Mouse (Mus musculus) liver, adult 2 months (tissue): ENCODE data around the gene Unk. TPM values are rescaled to one million over a fixed set of nuclear protein-coding genes. Genes with fewer than 3 reads are reported as not detected.

Experiments
- DNase-seq: peaks from one replicate; pipeline ENCODE4 v3.0.0-alpha.2; 2011; ENCODE audit warnings: low read depth, low spot score; ENCODE audit errors: extremely low read depth
- H3K27ac ChIP-seq: fragments of 200-500 bp; replicated peaks from 2 replicates; pipeline ENCODE4 v1.5.1; 2012; ENCODE audit warnings: low read depth, mild to moderate bottlenecking, control low read depth, inconsistent platforms, low read length; ENCODE audit not compliant: insufficient read depth
- H3K27me3 ChIP-seq: fragments of 200-500 bp; 2 replicates; pipeline ENCODE4 v1.6.1; 2012; ENCODE audit warnings: mild to moderate bottlenecking, moderate library complexity, low read length, inconsistent platforms; ENCODE audit not compliant: control insufficient read depth, insufficient read depth
- H3K36me3 ChIP-seq: fragments of 200-500 bp; 2 replicates; pipeline ENCODE4 v1.6.1; 2012; ENCODE audit warnings: low read length, inconsistent platforms; ENCODE audit not compliant: control insufficient read depth, insufficient read depth
- H3K4me1 ChIP-seq: fragments of 200-500 bp; 2 replicates; pipeline ENCODE4 v1.6.1; 2011; ENCODE audit warnings: low read length; ENCODE audit not compliant: control insufficient read depth, insufficient read depth
- H3K4me3 ChIP-seq: fragments of 200-500 bp; 2 replicates; pipeline ENCODE4 v1.5.1; 2011; ENCODE audit warnings: low read depth, mild to moderate bottlenecking, control low read depth, low read length, moderate library complexity; ENCODE audit not compliant: insufficient read depth
- H3K79me2 ChIP-seq: fragments of 200-500 bp; 2 replicates; pipeline ENCODE4 v1.6.1; 2012; ENCODE audit warnings: inconsistent platforms, mild to moderate bottlenecking, low read length, moderate library complexity; ENCODE audit not compliant: control insufficient read depth, insufficient read depth
- H3K9ac ChIP-seq: fragments of 200-500 bp; 2 replicates; pipeline ENCODE4 v1.6.1; 2012; ENCODE audit warnings: low read depth, mild to moderate bottlenecking, control low read depth, inconsistent platforms, low read length
- CTCF ChIP-seq: fragments of 200-500 bp; IDR thresholded peaks from 2 replicates; pipeline ENCODE4 v1.5.1; 2011; ENCODE audit warnings: low read depth, low read length, control low read depth
- POLR2A ChIP-seq: fragments of 200-500 bp; IDR thresholded peaks from 2 replicates; pipeline ENCODE4 v1.6.1; 2011; ENCODE audit warnings: low read length, control low read depth; ENCODE audit not compliant: insufficient read depth; ENCODE audit errors: extremely low read depth
- WGBS: fragments of 180-500 bp; shearing (Covaris S2); methylation state at CpG from one replicate; pipeline ENCODE4 v1.1.7; 2018; 5-methylcytosine and 5-hydroxymethylcytosine counted together
- polyA plus RNA-seq: library from polyadenylated mRNA; depleted of rRNA; stranded (reverse); fragments of >200 nt; gene quantifications from 2 replicates; pipeline ENCODE4 v1.2.3, GENCODE M21; 2012; rRNA removed
- total RNA-seq: library from RNA; depleted of rRNA; stranded (reverse); fragments of >200 nt; gene quantifications from 2 replicates; pipeline ENCODE4 v1.2.3, GENCODE M21; 2014; rRNA removed

Gene Unk
- total and polyA plus RNA-seq, 2 experiments = 4.3 to 13.8 TPM

GRCm38 (mm10) chr11:116110540-116110939 is 80.4 kb downstream of the Unk start:
- peak overlapping the region; percentile 95 for H3K9ac ChIP-seq
- peaks cover 15% of the 10 kb centered on the region; the same call in 1 of the 2 replicates for H3K4me1 ChIP-seq
- TF ChIP-seq CTCF (no peak), POLR2A (no peak)
- H3K27ac ChIP-seq = peak overlapping the region; percentile 78
- peak overlapping the region; percentile 87 for H3K4me3 ChIP-seq
- peak; percentile 55 for DNase-seq
- no peaks in the 10 kb centered on the region for H3K36me3 ChIP-seq
- WGBS = 44% methylated on average over 10 of the region's 10 CpGs
- no peaks in the 10 kb centered on the region for H3K27me3 ChIP-seq
- peaks cover 2% of the 10 kb centered on the region; the same call in 1 of the 2 replicates for H3K79me2 ChIP-seq

Other genes with a start within 250 kb of the Unk start
- 2.9 and 3.8 TPM in 2 replicates for gene Caskin2, start 216.7 kb upstream of the Unk start, total RNA-seq
- gene Caskin2, start 216.7 kb upstream of the Unk start, polyA plus RNA-seq = 8.9 and 9.7 TPM in 2 replicates
- gene Tsen54, start 215.6 kb upstream of the Unk start, total RNA-seq = 4.0 and 5.8 TPM in 2 replicates
- 11.2 and 15.6 TPM in 2 replicates for gene Tsen54, start 215.6 kb upstream of the Unk start, polyA plus RNA-seq
- 15.8 and 17.2 TPM in 2 replicates for gene Llgl2, start 206.3 kb upstream of the Unk start, total RNA-seq
- 46.8 and 52.7 TPM in 2 replicates for gene Llgl2, start 206.3 kb upstream of the Unk start, polyA plus RNA-seq
- 0.07 and 0.28 TPM in 2 replicates for gene Myo15b, start 171.9 kb upstream of the Unk start, total RNA-seq
- gene Myo15b, start 171.9 kb upstream of the Unk start, polyA plus RNA-seq = 0.51 and 0.56 TPM in 2 replicates
- 0.13 TPM in 1 of 2 replicates, not detected in the other for gene Smim5, start 130.4 kb upstream of the Unk start, total RNA-seq
- 0.14 and 0.38 TPM in 2 replicates for gene Smim5, start 130.4 kb upstream of the Unk start, polyA plus RNA-seq
- gene Smim6, start 118.3 kb upstream of the Unk start, total RNA-seq = 0.54 and 0.55 TPM in 2 replicates
- gene Smim6, start 118.3 kb upstream of the Unk start, polyA plus RNA-seq = 0.38 and 0.71 TPM in 2 replicates
- gene Sap30bp, start 97.0 kb upstream of the Unk start, total RNA-seq = 12.8 and 16.0 TPM in 2 replicates
- 11.2 and 12.7 TPM in 2 replicates for gene Sap30bp, start 97.0 kb upstream of the Unk start, polyA plus RNA-seq
- gene Recql5, start 96.8 kb upstream of the Unk start, total RNA-seq = 6.0 and 8.2 TPM in 2 replicates
- 10.0 and 12.3 TPM in 2 replicates for gene Recql5, start 96.8 kb upstream of the Unk start, polyA plus RNA-seq
- 0.34 and 0.65 TPM in 2 replicates for gene Itgb4, start 55.6 kb upstream of the Unk start, total RNA-seq
- gene Itgb4, start 55.6 kb upstream of the Unk start, polyA plus RNA-seq = 0.18 and 0.25 TPM in 2 replicates
- gene Galk1, start 17.6 kb upstream of the Unk start, total RNA-seq = 49.5 and 53.0 TPM in 2 replicates
- gene Galk1, start 17.6 kb upstream of the Unk start, polyA plus RNA-seq = 74.7 and 79.6 TPM in 2 replicates
- 116 and 163 TPM in 2 replicates for gene H3f3b, start 2.4 kb upstream of the Unk start, total RNA-seq
- gene H3f3b, start 2.4 kb upstream of the Unk start, polyA plus RNA-seq = 56.2 and 59.9 TPM in 2 replicates
- gene Unc13d, start 47.6 kb downstream of the Unk start, total RNA-seq = 0.37 and 0.87 TPM in 2 replicates
- 0.54 and 1.4 TPM in 2 replicates for gene Unc13d, start 47.6 kb downstream of the Unk start, polyA plus RNA-seq
- gene Wbp2, start 56.7 kb downstream of the Unk start, total RNA-seq = 14.8 and 24.8 TPM in 2 replicates
- gene Wbp2, start 56.7 kb downstream of the Unk start, polyA plus RNA-seq = 166 and 179 TPM in 2 replicates
- 2.9 and 6.6 TPM in 2 replicates for gene Trim47, start 96.9 kb downstream of the Unk start, total RNA-seq
- 4.2 and 4.6 TPM in 2 replicates for gene Trim47, start 96.9 kb downstream of the Unk start, polyA plus RNA-seq
- 3.9 and 5.8 TPM in 2 replicates for gene Trim65, start 100.8 kb downstream of the Unk start, total RNA-seq
- 7.7 and 8.3 TPM in 2 replicates for gene Trim65, start 100.8 kb downstream of the Unk start, polyA plus RNA-seq
- gene Mrpl38, start 108.5 kb downstream of the Unk start, total RNA-seq = 26.4 and 40.2 TPM in 2 replicates
- 63.7 and 77.7 TPM in 2 replicates for gene Mrpl38, start 108.5 kb downstream of the Unk start, polyA plus RNA-seq
- 5.6 and 9.0 TPM in 2 replicates for gene Fbf1, start 137.8 kb downstream of the Unk start, total RNA-seq
- gene Fbf1, start 137.8 kb downstream of the Unk start, polyA plus RNA-seq = 3.6 and 4.5 TPM in 2 replicates
- 3.0 and 5.3 TPM in 2 replicates for gene Ten1, start 168.5 kb downstream of the Unk start, total RNA-seq
- 2.3 and 3.0 TPM in 2 replicates for gene Ten1, start 168.5 kb downstream of the Unk start, polyA plus RNA-seq
- 994 and 1,028 TPM in 2 replicates for gene Acox1, start 168.7 kb downstream of the Unk start, total RNA-seq
- gene Acox1, start 168.7 kb downstream of the Unk start, polyA plus RNA-seq = 683 and 720 TPM in 2 replicates
- gene Evpl, start 207.8 kb downstream of the Unk start, total RNA-seq = 0.07 and 0.18 TPM in 2 replicates
- 0.12 and 0.16 TPM in 2 replicates for gene Evpl, start 207.8 kb downstream of the Unk start, polyA plus RNA-seq
- gene Srp68, start 243.9 kb downstream of the Unk start, total RNA-seq = 19.9 and 25.2 TPM in 2 replicates
- 32.6 and 36.3 TPM in 2 replicates for gene Srp68, start 243.9 kb downstream of the Unk start, polyA plus RNA-seq